Mouse (Mus musculus) hindlimb bud, embryonic 11.5 days (tissue): ENCODE results near the gene Elfn1.

Experiments
- DNase-seq: peaks from one replicate; pipeline ENCODE4 v3.0.0-alpha.2; 2012; ENCODE audit warnings: low read depth, low spot score; ENCODE audit errors: extremely low spot score

Gene Elfn1

DNA sequence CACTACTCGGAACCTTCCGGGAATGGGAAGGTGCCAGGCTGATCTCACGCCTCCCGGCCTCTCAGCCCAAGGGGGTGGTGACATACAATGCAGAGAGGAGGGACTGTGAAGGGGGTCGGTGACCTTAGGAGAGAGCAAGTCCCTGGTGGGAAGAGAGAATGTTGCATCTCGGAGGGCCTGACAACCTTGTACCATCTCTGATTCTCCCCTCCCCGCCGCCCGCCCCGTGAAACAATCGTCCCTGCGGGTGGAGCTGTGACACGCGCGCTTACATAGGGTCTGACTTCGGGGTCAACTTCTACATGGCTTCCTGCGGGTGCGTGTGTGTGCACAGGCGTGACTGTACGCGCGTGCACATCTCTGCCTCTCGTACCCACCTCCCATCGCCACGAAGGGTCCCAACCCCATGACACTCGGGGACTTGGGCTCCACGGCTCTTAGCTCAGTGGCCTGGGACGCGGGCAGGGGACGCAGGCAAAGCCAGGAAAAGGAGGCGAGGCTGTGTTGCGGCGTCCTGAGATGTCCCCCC, at the start of gene Elfn1:
Gene Elfn1, plus strand, starts transcription at position 230 of the 529 bp plus-strand sequence.
- no peak for DNase-seq

DNA sequence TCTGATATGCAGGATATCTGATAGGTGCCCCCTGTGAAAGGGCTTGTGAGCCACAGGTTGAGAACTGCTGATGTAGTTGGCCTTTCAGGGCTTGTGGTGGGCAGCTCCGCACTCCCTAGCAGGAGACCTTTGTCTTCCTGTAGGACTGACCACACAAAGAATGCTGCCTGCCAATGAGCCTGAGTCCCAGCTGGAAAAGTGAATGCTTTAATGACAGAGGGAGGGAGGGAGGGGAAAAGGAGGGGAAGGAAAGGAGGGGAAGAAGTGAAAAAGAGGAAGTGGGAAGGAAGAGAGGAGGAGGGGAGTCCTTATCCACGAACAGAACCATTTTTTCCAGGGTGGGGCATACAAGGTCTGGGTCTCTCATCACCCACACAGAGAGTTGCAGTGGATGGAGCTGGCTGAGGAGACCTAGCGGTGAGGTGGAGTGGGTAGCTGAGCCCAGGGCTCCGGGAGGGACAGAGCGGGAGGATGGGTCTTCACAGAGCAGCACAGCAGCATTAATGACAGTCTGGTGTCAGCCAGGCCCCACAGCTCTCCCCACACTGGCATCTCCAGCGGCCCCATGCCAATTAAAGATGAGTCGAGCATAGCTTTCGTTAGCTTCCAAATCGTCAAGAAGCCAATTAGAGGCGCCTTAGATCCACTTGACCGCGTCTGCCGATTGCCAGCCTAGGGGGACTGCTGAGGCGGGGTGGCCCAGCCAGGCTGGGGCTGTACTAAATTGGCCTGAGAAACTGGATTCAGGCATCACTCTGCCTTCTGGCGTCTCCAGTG, 47.2 kb upstream of the Elfn1 start:
- no peak for DNase-seq

DNA sequence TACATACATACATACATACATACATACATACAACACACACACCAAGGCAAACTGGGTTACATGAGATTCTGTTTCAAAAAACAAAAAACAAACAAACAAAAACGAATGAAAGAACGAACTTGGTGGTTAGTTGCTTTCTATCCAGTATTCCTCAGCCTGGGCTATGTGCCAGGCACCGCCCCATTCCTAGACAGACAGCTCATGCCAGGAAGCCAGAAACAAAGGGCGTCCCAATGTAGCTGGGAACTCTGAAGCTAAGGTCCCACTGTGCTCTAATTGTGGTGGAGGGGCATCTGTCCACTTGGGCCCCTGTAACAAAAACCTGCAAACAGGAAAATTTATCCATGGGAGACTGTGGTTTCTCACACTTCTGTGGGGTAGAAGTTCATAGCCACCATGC, 45.0 kb upstream of the Elfn1 start:
- no peak for DNase-seq

DNA sequence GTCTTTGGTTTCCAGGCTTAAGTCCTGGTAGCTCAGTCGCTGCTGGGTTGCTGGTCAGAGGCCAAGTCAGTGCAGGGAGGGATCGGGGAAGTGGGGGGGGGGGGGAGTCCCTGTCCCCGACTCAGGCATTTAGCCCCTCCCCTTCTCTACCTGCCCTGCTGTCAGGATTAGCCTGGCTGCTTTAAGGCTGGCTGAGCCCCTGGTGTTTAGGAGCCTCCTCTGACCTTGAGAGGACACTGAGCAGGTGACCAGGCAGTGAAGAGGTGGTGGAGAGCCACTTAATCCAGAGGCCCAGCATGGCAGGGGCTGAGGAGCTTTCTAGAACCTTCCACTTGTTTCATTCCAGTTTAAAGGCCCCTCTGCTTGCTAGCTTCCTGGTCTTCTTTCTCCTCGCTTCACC, 36.9 kb upstream of the Elfn1 start:
- no peak for DNase-seq

DNA sequence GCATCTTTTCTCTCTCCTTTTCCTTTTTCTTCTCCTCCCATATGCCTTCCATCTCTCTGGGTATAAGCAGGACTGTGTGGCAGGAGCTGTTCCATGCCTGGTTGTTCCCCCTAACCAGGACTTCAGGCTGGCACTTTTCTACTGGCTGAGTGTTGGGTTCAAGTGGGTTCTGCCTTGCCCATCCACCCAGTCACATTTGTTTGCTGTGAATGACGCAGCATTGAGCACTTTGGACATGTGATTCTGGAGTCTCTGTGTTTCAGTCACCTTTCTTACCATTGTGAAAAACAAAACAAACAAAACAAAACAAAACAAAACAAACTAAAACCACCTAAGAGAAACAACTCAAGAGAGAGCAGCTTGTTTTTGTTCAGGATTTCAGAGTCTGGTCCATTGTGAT, 36.2 kb upstream of the Elfn1 start:
- DNase-seq = no peak

DNA sequence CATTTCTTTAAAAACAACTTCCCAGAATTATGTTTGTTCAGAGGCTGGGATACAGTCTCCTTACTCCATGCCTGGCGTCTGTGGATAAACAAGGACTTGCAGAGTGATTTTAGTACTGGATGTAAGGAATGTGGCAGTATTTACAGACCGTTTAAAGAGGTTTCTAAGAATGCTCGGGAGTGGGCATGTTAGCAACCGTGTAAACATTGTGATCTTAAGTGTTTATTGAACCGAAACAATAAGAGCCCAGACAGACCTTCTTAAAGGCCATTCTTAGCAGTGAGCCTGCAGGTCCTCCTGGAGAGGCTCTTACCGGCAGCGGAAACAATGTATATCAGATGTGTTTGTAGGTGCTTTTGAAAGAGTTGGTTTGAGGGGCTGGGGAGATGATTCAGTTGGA, 30.2 kb upstream of the Elfn1 start:
- DNase-seq = no peak

DNA sequence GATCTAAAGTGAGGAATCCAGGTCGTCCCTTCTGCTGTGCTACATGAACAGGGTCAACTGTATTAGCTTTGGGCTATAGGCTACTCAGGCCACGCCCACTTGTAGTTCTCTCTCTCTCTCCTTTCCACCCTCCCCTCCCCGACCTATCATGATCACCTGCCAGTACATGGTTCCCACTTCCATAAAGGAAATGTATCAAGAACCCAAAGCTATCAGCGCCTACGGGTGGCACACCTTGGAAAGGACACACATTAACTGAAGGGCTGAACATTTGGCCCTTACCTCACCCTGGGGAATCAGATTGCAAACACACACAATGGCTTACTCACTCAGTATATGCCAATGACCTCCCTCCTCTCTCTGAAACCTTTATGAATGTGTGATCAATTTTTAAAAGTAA, 28.0 kb upstream of the Elfn1 start:
- no peak for DNase-seq

DNA sequence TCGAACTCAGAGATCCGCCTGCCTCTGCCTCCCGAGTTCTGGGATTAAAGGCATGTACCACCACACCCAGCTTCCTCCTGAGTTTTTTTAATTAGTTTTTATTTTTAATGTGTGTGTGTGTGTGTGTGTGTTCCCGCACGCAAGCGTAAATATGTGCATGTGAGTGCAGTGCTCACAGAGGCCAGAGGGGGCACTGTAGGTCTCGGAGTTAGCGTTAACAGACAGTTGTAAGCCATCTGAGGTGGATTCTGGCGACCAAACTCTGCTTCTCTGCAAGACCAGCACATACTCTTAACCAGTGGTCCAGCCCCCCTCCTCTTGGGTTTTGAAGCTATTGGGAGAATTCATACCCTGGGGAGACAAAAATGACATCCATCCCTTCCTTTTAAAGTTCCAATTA, 26.6 kb upstream of the Elfn1 start:
- no peak for DNase-seq

DNA sequence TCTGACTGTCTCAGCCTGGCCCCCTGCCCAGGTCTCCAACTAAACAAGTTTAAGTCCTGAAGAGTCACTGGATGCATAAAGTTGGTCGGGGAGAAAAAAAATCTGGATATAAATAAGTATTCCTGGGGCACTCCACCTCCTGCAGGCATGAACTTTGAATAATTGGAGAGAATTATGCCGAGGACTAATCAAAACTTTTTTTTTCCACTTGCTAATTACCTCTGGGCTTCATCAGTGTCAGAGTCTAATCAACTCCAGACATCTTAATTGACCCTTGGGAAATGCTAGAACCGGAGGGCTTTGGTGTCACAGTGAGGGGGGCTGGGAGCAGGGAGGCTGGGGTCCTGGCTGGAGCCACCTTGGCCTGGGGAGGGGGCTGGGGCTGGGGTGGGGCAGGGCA, 19.1 kb upstream of the Elfn1 start:
- no peak for DNase-seq

DNA sequence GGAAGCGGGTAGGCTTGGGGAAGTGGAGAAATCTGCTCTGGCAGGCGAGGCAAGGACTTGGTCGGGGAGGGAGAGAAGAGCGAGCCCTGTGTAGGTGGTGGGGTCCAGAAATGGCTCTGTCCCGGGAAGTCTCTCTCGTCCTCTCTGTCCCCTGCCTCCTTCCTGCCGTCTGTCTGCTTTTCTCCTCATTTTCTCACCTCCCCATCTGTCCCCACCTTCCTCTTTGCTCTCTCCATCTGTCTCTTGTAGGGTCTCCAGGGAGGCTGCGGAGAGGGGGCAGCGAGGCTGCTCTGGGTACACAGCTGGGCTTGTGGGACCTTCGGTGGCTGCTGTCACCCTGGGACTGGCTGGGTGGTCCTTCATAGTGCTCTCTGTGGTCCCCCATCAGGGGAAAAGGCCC, 18.4 kb upstream of the Elfn1 start:
- no peak for DNase-seq

DNA sequence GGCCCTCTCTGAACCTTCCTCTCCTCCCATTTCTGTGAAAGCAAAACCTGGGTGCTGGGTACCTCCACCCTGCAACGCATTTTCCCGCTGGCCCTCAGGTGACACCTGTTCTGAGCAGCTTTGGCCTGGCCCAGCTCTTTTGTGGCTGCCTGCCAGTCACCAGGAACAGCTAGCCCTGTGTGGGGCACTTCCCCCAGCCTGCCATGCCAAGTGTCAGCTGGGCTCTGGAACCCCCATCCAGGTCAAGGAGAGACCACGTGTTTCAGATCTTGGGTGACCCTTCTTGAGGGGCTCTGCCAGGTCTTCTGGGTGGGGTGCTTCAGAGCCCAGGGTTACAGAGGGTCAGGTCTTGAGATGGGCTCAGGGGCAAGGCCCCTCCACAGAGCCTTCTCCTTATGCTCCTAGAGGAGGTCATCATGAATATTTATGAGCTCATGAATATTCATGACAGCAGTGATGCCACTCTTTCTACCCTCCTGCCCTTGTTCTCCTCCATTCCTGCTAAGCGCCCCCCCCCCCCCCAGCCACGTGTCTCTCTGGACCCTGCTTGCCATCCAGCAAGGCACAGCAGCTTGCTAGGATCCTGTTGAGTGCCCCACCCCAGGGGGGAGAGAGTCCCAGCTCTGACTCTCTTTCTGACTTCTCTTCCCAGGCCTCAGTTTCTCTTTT, 15.3 kb upstream of the Elfn1 start:
- DNase-seq = no peak

DNA sequence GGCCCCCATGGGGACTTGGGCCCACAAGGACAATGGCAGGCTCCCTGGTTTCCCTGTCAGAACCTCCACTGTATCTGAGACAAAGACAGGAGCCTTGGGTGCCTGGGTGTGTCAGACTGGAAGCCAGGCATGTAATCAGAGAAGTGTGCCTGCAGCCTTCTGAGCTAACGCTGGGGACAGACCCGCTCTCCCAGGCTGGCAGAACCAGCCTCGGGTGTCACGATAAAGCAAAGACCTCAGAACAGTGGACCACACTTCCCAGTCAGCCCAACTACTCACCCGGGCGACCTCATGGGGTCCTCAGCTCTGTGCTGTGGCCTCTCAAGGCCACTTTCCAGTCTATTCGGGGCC, 14.8 kb upstream of the Elfn1 start:
- no peak for DNase-seq

DNA sequence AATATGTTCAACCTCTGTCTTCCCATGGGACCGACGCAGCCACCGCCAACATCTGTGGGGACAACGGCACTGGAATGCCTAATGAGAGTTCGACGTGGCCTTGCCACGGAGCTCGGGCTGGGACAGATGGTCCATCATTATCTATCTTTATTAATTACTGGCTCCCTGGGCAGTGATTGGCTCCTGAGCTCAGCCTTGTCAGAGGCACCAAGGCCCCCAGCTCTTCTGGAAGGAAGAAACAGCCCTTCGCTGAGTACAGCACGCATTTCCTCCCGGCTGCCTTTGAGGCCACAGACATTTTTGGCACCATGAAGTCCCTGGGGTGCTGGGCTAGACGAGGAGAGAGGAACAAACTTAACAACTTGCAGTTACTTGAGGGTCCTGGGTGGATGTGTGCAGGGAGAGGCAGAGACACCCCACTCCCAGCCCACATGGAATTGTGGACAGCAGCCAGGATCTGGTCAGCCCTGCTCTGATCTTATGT, 13.7 kb upstream of the Elfn1 start:
- no peak for DNase-seq

DNA sequence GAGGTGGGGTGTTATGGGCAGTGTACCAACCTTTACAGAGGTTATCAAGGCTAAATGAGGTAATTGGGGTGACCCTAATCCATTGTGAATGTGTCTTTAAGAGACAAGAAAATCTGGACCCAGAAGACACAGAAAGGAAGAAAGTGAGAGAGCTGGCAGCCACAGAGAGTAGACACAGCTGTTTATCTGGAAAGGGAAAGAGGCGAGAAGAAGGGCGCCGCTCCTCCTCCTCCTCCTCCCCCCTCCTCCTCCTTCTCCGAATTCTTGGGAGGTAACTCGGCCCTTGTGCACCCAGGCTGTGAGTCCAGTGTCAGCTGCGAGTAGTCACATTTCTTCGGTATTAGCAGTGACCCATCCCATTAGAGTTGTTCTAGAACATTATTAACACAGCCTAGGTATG, 8.7 kb upstream of the Elfn1 start:
- no peak for DNase-seq

DNA sequence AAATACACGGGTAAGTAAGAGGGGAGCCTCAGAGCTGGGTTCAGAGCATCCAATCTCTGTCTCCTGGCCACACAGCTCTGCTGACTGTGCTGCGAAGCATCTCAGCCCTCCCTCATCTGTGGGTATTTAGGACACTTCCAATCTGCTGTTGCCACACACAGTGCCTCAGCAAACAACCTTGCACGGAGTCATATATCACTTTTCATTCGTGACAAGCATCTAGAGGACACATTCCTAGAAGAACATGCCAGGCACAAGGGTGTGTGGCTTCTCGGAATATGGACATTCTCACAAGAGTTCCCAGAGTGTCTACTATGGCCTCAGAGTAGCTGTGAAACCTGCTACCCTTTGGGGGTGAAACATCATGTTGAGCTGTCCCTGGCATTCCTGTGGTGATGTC, 2.6 kb upstream of the Elfn1 start:
- DNase-seq = no peak

DNA sequence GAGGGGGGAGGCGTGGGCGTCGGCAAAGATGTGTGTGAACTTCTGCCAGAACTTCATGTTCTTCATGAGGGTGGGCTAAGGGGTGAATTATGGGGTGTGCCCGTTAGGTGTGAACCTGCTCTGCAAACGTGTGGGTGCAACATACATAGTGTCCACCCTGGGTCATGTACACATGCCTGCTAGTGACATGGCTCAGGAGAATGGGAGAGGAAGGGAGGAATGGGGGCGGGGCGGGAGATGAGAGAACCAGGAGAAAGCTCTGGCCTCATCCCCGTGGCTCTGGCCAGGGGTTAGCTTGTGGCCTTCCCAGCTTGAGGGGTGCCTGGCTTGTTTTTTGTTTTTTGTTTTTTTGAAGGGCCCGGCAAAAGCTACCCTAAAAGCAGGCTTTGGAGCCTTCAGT, 1.2 kb upstream of the Elfn1 start:
- no peak for DNase-seq

DNA sequence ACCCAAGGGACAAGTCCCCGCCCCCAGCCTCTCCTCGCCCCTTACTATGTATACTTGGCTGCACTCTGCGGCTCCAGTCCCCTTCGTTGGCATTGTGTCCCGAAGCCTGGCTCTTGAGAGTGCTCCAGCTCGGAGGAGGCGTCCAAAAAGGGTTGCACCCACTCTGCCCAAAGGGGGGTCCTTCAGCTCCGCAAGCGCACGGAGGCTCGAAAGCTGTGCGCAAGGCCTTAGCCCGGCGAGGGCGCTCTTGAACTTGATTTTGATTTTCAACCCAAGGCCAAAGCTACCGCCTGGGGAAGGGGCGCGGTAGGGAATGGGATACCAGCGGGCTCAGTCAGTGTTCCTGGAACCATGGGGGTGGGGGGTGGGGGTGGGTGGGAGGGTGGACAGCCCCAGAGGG, 502 bp upstream of the Elfn1 start:
- DNase-seq = no peak

DNA sequence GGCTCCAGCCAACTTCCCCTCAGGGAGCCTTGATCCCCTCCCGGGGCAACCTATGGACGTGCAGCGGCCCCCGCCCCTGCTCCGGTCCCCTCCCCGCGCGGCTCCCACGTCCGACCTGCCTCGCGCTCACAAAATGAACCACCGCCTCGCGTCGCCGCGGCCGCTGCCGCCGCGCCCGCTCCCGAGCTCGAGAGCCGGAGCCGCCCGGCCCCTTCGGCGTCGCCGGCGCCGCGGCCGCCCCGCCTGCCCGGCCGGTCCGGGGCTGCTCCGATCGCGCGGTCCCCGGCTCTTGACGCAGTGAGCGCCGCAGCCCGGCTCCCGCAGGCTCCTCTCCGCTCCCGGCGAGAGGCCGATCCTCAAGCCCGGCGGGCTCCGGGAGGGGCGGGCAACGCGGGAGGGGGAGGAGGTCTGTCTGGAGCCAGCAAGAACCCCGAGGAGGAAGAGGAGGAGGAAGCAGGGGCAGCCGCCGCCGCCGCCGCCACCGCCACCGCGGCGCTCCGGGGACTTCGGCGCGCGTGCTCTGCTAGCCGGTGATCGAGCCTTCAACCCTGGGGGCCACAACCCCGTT, 584 bp downstream of the Elfn1 start:
- DNase-seq = no peak

DNA sequence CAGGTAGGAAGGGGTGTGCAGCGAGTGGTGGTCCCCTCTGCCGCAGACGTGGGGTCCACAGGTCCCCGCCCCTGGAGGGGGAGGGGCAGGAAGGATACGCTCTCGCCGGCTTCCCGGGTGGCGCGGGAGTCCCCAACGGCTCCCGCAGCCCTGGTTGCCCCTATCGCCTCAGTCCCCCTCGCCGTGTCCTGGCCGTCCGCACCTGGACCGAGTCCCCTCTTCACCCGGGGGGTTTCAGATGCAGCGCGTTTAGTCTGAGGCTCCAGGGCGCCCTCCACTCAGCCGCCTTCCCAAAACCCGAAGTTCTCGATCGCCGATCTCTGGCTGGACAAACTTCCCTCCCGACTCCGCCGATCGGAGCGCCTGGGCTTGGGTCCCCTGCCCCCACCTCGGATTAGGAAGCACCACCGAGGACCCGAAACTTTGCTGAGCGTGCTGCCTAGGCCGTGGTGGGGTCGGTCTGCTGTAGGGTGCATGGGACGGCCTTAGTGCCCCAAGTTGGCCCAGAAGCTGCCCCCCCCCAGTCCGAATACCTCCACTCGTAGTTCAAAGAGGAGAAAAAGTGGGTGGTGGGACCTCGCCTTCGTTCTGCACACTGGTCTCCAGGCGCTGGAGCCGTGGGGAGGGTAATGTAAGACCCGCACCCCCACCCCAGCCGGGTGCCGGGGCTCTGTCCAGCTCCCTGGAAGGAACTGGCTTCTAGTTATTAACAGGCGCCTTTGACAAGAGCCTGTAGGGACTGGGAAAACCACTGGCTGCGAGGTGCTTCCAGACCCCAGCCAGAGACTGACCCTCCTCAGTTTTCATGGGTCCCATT, 1.3 kb downstream of the Elfn1 start:
- DNase-seq = no peak

DNA sequence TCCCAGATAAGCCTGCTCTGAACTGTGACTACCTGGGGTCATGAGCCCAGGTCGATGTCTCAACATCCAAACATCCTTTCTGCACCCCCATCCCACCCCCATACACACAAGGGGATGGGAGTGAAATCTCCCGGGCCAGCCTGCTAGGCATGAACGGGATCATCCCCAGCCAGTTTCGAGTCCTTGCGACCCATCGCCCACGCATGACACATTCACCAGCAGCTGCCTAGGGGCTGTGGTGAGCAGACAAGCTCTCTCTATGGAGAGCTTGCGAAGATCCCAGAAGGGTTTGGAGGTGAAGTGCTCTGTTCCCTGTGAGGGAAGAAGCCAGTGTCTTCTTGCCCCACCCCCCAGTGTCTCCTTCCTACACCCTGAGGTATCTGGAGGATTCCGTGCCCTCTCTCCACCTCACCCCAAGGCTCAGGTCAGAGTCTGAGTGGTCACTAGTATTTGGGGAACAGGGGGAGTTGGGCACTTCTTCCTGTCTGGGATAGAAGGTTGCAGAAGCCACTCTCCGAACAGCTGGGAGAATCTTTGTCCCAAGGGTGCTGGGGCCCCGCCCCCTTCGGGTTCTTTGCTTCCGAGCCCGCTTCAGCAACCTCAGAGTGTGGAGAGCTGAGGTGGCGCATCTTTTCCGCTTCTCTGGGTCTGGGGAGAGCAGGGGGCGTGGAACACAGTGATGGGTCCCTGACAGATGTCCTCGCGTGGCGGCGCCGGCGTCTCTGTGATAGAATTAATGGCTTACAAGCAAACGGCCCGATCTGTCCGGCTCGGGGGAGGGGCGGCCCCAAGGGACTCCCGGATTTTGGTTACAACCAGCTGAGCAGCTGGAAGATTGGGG, 2.2 kb downstream of the Elfn1 start:
- no peak for DNase-seq
